14 mouse cellular contexts compared by ENCODE assay signal in the genomic region with DNA sequence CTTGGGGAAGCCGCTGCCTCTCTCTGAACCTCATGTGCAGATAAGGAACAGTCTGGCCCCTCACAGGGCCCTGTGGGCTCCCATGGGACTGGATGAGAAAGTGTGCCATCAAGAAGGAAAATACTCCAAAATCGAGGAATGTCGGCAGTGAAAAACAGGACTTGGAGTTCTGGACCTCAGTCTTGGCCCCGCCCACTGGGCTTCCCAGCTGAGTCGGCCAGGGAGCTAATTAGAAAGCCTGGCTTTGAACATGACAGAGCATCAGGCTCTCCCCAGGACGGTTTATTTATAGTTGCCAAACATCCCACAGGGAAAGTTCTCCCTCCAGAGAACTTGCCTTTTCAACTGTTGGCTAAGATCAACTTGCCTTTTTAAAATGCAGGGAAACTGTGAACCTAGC.
DNase-seq lines count a peak whose midpoint lies in the region; ATAC-seq lines count a peak whose summit lies in the region.
"Had no signal": no experiment of that assay in that cellular context is flagged by ENCODE, and none has a peak within 500 bp of the region (broad histone marks: within the 10 kb centered on the region; RNA-seq: fewer than 3 reads in every experiment).

No protein-coding gene starts in this region.

- H3K27me3 ChIP-seq in forebrain, embryonic 16.5 days (replicated peaks; ENCODE audit: control insufficient read depth, insufficient read depth, low read length), result no peaks in the 10 kb centered on the region
- H3K27me3 ChIP-seq: limb, embryonic 13.5 days; neural tube, embryonic 13.5 days had no signal

- H3K9me3 ChIP-seq in forebrain, embryonic 16.5 days (ENCODE audit: control insufficient read depth, low read length), result no peaks in the 10 kb centered on the region
- H3K9me3 ChIP-seq: limb, embryonic 13.5 days; neural tube, embryonic 13.5 days had no signal

- ATAC-seq in megakaryocyte-erythroid progenitor cell, adult 5-6 weeks (replicated peaks; ENCODE audit: low FRiP score, low TSS enrichment, poor library complexity, severe bottlenecking), result no peak
- ATAC-seq in forebrain, embryonic 16.5 days, result no peak

- H3K9ac ChIP-seq in forebrain, embryonic 16.5 days (replicated peaks; ENCODE audit: low read depth, low read length), result no peak overlapping the region
- H3K9ac ChIP-seq: limb, embryonic 13.5 days; neural tube, embryonic 13.5 days had no signal

- no peak overlapping the region for H3K27ac ChIP-seq in forebrain, embryonic 16.5 days (ENCODE audit: low read length)
- H3K27ac ChIP-seq: forebrain, embryonic 10.5 days; limb, embryonic 13.5 days; midbrain, embryonic 10.5 days; neural tube, embryonic 13.5 days had no signal

- H3K36me3 ChIP-seq in forebrain, embryonic 16.5 days (ENCODE audit: control insufficient read depth, insufficient read depth), result no peaks in the 10 kb centered on the region
- H3K36me3 ChIP-seq: forebrain, embryonic 10.5 days; midbrain, embryonic 10.5 days; neural tube, embryonic 13.5 days had no signal

- no peak overlapping the region for H3K4me2 ChIP-seq in forebrain, embryonic 16.5 days (ENCODE audit: low read length)
- H3K4me2 ChIP-seq: limb, embryonic 13.5 days; neural tube, embryonic 13.5 days had no signal

- H3K4me1 ChIP-seq in forebrain, embryonic 16.5 days (replicated peaks; ENCODE audit: control insufficient read depth, insufficient read depth, low read length), result no peaks in the 10 kb centered on the region
- H3K4me1 ChIP-seq: forebrain, embryonic 10.5 days; limb, embryonic 13.5 days; neural tube, embryonic 13.5 days had no signal

- 75% methylated on average over 6 of the region's 6 CpGs for WGBS in forebrain, embryonic 16.5 days

- DNase-seq in gastrocnemius, adult 18-20 months (ENCODE audit: low spot score), result peak; percentile 45
- no peak for DNase-seq in gastrocnemius, postnatal 10 days
- peak; percentile 10 to 60 for DNase-seq in urinary bladder, postnatal 36 days (ENCODE audit: low spot score in 2 of 2)
- DNase-seq in urinary bladder, adult 18-20 months (ENCODE audit: low spot score in 2 of 2), result no peak
- DNase-seq in kidney, postnatal 4 days, result peak; percentile 30 to 57
- no peak for DNase-seq in layer of hippocampus, adult 11-12 months (ENCODE audit: low spot score)
- DNase-seq: cerebellum, postnatal 36 days; thymus, postnatal 4 days had no signal

- no peak overlapping the region for H3K4me3 ChIP-seq in forebrain, embryonic 16.5 days (replicated peaks; ENCODE audit: low read length)
- H3K4me3 ChIP-seq: forebrain, embryonic 10.5 days; limb, embryonic 13.5 days; midbrain, embryonic 10.5 days; neural tube, embryonic 13.5 days had no signal

Comparison
In these comparisons a context has a peak if more than half of its experiments do, and no peak if none do; other contexts are left out.
1. DNase-seq: peak in gastrocnemius, adult 18-20 months (single experiment), urinary bladder, postnatal 36 days (2 of 2) and kidney, postnatal 4 days (2 of 2); none in gastrocnemius, postnatal 10 days (single experiment), urinary bladder, adult 18-20 months (0 of 2) and layer of hippocampus, adult 11-12 months (single experiment).